Mouse (Mus musculus): Measurements from ENCODE around the gene Kcnip1.

- TF ChIP-seq CTCF (IDR thresholded peaks at IDR 0.05; ENCODE audit: low read depth, low read length), result no peak
- TF ChIP-seq POLR2A (IDR thresholded peaks at IDR 0.05; ENCODE audit: extremely low read depth, insufficient read depth, low read length), result no peak
Measured at GRCm38 (mm10) chr11:33810105-33810504, 182.8 kb downstream of the Kcnip1 start.
